Mouse (Mus musculus) G1E-ER4 (cell line): ENCODE measurements around the gene Gtf2a1l. TPM values are rescaled to one million over a fixed set of nuclear protein-coding genes. Genes with fewer than 3 reads are reported as not detected.

Source experiments
- GATA1 ChIP-seq: IDR thresholded peaks from one replicate; pipeline ENCODE4 v1.8.0; 2012; ENCODE audit warnings: low read length, inconsistent platforms
- polyA plus RNA-seq: library from polyadenylated mRNA; stranded (reverse); fragments of >175 nt; gene quantifications from 2 replicates; pipeline ENCODE4 v1.2.3, GENCODE M21; 2012

The Gtf2a1l gene
- not detected in 2 replicates for polyA plus RNA-seq

DNA sequence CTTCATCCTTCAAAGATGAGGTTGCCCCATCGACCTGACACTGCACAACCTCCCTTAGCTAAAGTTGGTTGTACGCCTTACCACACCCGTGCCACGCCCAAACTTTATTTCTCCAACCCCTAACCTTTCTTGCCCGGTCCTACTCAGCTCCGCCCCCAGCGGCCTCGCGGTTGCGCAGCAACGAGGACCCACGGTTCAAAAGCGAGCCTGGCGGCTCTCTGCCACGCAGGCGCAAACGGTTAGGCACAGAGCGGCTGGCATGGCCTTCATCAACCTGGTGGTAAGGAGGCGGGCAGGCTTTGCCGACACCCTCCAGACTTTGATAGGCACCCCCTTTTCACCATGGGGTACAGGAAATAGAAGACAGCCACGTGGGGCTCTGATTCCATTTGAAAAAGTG is at the start of gene Gtf2a1l:
Gene Gtf2a1l, plus strand, starts transcription at position 209 of the 400 bp plus-strand sequence.
- no peak for TF ChIP-seq GATA1

- TF ChIP-seq GATA1 = no peak
Observed at GRCm38 (mm10) chr17:88620935-88621334, 47.5 kb upstream of the Gtf2a1l start.

GRCm38 (mm10) chr17:88621374-88621773 is 47.1 kb upstream of the Gtf2a1l start:
- TF ChIP-seq GATA1 = no peak

DNA sequence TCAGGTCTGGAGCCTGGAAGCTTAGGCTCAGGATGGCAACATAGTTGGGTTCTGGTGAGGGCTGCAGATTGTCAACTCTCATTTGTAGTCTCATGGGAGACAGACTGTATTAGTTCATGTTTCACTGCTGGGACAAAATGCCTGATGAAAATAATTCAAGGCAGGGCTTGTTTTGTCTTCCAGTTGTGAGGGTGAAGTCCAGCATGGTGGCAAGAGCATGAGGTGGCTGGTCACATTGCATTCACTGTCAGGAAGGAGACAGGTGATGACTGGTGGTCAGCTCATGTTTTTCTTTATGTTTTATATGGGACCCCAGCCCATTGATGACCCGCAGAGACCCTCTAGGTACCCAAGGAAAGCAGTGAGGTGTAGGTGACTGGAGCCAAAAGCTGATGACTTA is 45.7 kb upstream of the Gtf2a1l start:
- no peak for TF ChIP-seq GATA1

- no peak for TF ChIP-seq GATA1
Observed at GRCm38 (mm10) chr17:88624386-88624785, 44.1 kb upstream of the Gtf2a1l start.

GRCm38 (mm10) chr17:88625350-88625749 is 43.1 kb upstream of the Gtf2a1l start:
- no peak for TF ChIP-seq GATA1

GRCm38 (mm10) chr17:88625931-88626330 is 42.5 kb upstream of the Gtf2a1l start:
- no peak for TF ChIP-seq GATA1

GRCm38 (mm10) chr17:88626347-88626811 is 42.1 kb upstream of the Gtf2a1l start:
- TF ChIP-seq GATA1 = no peak

DNA sequence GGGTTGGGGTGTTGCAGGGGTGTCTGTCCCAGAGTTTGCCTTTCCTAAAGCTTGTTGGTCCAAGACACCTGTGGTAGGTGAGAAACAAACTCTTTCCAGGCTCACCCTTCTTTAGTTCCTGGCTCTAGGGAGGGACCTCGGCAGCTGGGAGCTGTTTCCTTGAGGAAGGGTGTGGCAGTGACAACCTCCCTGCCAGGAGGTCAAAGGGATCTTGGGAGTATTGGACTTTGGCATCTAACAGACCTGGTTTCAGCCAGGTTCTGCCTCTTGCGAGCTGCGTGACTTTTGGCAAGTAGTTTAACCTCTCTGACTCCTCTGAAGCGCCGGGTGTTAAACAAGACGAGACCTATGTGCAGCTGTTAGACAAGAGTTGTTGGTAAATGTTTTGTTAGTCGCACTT is 41.3 kb upstream of the Gtf2a1l start:
- no peak for TF ChIP-seq GATA1

DNA sequence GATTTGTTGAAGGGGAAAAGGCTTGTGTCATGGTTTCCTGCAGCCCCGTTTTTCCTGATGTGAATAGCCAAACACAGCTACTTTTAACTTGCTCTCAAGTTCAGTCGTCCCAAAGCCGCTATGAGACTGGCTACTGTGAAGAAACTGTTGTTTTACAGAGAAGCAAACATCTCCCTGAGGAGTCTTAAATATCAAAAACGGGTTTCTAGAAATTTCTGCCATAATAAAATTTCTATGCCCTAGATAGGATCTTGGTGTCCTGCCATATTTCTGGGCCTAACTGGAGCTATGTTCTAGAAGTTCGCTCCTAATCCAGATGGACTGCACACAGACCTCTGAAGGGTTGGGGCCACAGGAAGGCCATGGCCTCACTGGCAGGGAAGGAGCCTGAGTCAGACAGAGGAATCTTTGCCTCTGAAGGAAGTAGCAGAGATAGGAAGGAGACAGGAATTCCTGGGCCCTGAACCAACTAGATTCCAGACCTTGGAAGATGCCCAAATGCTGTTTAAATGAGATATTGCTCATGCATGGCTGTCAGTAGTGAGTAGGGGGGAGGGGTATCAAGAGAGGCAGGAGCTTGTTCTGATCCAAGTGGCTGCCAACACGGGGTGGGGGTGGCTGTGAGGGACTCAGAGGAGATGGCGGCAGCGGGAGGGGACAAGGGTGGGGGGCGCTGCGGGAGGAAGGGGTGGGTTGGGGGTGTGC is 39.6 kb upstream of the Gtf2a1l start:
- no peak for TF ChIP-seq GATA1

DNA sequence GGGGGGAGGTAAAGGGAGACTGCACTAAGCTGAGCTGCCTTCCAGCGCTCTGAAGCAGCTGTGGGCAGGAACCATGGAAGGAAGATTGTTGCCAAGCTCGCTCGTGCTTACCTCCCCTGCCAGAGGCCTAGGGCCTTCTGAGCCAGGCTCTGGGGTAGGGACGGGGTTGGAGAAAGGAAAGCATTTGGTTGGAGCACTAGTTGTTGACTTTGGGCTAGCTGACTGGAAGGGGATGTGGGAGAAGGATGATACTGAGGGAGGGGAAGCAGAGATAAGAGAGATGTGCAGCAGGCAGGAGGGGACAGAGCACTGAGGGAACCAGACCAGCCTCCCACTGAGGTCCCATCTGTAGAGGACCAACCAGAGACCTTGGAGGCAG is 39.1 kb upstream of the Gtf2a1l start:
- no peak for TF ChIP-seq GATA1

DNA sequence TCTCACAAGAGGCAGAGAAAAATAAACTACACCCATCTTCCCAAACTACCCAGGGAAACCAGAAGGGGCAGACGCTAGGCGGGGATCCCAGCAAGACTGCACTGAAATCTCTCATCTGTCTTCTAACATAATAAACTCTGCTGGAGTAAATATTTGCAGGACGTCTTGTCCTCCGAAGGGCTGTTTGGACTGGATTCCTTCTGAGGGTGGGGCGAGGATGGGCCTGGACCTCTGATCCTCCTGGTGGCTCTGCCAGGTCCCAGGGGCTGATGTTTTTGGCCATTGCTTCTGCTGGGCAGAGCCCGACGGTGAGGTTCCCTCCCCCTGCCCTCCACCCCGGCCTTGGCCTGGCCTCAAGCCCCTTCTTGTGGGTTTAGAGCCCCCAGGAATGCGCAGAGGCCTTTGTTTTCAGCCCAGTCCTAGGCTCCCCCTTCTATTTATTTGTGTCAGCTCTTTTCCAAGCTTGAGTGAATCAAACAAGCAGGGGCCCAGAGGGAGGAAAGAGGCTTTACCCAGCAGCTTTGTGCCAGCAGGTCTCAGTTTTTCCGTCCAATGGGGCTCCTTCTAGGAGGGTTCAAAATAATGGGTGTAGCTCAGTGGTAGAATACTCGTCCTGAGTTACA is 38.4 kb upstream of the Gtf2a1l start:
- TF ChIP-seq GATA1 = no peak

DNA sequence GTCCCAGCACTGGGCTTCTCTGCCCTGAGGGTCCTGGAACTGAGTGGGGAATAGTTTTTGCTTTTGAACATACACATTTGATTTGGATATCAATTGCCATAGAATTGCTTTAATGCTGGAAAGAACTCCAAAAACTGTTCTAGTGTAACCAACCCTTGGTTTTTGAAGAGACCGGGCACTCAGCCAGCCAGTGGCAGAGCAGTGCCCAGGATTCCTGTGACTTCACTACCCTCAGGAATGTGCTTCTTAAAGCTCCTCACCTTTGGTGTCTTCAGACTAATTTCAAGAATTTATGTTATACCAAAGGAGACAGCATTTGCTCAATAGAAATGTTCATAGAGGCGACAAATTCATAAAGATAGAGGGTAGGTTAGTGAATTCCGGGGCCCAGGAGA is 37.9 kb upstream of the Gtf2a1l start:
- no peak for TF ChIP-seq GATA1

- TF ChIP-seq GATA1 = no peak
Observed at GRCm38 (mm10) chr17:88632631-88633030, 35.8 kb upstream of the Gtf2a1l start.

- no peak for TF ChIP-seq GATA1
Observed at GRCm38 (mm10) chr17:88636076-88636475, 32.4 kb upstream of the Gtf2a1l start.

GRCm38 (mm10) chr17:88636587-88636986 is 31.9 kb upstream of the Gtf2a1l start:
- no peak for TF ChIP-seq GATA1

DNA sequence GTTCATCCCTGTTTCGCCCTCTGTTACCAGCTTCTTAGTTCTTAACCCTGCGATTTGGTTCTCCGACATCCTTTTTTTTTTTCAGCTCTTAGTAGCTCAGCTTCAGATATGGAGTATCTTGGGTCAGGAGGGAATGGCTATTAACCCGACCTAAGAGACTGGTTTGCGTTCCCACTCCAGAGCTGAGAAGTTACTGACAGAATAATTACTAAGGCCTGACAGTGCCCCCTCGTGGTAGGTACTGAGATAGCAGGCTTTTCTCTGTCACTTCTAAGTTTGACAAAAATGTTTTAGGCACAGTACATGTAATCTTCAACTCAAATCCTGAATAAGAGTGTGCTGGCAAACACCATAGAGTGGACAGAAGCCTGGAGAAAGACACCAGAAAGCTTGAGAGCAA is 27.4 kb upstream of the Gtf2a1l start:
- TF ChIP-seq GATA1 = no peak
